Mouse (Mus musculus): ENCODE measurements around the gene Ipo11.
A peak's percentile ranks its signal among the peaks of the same experiment; 100 is the strongest.
"Not testable (repeated sequence)": the region's sequence is repeated elsewhere in the genome, so short reads cannot be mapped to it uniquely, and the experiment has no call there.

Gene Ipo11

DNA sequence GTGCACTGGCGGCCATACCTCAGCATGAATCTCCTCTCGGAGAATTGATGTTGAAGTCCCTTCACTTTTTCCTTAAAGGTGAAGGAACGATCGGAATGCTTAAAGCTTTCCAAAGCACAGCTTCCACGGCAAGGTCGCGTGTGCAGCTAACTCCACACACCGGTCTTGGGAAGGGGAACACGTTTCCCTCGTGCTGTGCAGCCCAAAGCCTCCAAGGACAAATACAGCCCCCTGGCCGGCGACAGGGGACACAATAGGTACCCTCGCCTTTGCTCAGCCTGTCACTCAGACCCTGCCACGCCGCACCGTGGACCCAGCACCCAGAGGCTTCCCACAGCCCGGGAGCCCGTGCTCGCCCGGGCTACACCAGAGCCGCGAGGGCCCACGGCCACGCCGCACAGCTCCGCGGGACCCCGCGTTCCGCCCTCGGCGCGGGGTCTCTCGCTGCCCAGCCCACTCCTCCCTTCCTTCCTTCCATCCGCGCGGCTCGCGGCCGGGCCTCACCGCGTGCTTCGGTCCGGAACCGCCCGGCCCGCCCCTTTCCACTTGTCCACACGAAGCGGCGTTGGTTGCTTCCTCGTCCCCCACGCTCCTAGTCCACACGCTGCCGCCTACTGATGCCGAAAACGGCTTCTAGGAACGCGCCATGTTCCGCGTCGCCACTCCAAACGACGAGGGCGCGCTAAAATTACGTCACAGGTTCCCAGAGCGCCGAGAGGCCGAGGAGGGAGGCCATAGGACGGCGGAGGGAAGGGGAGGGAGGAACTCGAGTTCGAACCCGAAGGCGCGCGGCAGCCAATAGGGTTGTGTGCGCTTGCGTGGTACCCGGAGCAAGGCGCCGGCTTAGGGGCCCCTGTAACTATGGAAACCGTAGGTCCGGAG lies at the start of gene Ipo11:
Ipo11 (minus strand) TSS at position 703 of the 882 bp plus-strand sequence.
- peak; percentile 89 for DNase-seq (ENCODE audit: low spot score)

DNA sequence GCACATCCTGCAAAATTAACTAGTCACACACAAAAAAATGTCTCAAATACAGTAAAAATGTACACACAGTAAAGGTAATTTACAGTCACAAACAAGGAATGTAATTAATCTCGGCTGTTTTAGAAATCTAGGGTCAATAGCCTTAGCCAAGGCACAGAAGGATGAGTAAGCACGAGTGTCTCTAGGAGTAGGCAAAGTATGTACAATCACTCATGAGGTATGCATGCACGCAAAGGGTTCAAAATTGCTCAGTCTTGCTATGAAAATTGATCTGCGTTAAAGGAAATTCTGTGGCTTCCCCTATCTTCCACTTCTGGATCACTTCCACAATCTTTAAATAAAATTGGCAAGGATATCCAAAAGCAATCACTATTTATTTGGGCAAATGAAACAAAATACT lies 24.7 kb upstream of the Ipo11 start:
- no peak for DNase-seq (ENCODE audit: low spot score)

DNA sequence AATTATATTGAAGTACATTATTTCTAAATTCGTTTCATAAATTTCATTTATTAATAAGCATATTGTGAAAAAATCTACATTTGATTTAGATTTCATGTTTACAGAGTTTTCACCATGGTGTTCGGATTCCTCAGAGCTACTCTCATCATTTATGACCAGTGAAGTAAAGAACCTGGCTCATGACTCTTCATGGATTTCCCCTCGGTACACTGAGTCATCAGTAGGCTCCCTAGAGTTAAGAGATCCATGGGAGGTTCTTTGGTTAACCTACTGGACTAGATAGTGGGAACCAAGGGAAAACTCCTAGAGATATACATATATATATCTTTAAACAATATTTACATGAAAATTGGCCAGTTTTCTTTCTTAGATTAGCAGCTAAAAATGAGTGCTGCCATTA lies 23.8 kb upstream of the Ipo11 start:
- no peak for DNase-seq (ENCODE audit: low spot score)

DNA sequence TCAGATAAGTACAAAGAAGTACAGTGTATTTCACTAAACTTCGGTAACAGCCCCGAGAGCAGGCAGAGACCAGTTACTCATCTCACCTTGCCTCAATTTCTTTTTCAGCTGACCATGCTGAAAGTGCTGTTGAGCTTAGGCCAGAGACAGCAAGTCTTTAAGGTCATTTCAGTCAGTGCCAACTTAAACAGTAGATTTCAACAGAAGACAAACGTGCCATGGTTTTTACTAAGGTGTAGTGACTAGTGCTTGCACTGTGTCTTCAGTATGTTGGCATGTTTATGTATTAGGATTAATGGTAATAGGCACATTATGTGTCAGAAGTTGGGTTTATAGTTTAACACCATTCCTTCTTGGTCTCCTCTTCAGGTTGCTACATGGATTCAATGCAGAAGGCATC lies 21.5 kb upstream of the Ipo11 start:
- DNase-seq (ENCODE audit: low spot score), result no peak

DNA sequence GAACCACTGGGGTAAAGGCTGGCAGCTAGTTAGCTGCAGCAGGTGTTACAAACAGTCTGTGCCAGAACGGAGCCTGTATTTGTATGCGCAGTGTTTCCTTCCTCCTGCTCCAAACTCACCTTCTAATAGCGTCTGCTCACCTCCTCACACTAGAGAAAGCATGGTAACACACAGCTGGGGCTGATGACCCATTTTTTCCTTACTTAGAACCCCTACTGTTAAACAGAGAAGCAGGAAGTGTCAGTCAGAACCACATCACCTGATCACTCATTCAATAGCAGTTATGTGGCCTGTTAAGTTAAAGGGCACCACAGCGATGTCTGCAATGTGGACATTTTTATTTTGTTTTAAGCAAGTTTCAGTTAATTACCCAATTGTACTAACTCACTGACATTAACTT lies 20.8 kb upstream of the Ipo11 start:
- DNase-seq (ENCODE audit: low spot score), result no peak

DNA sequence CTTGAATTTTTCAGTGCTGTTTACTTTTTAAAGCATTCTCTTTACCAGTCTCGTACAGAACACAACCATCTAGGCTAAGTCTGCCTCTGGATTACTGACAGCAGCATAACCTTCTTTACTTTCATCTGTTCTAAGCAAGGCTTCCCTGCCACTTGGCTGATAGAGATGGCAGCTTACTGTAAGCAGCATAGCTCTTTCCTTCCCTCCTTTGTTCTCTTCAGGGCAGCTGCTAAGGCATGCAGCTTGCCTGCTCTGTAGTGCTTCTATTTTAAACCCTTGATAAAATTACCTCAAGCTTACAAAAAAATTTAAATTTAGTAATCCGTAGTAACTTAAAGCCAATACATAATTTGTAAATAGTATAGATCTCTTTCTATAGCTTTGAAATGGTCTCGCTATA lies 18.1 kb upstream of the Ipo11 start:
- DNase-seq (ENCODE audit: low spot score), result no peak

DNA sequence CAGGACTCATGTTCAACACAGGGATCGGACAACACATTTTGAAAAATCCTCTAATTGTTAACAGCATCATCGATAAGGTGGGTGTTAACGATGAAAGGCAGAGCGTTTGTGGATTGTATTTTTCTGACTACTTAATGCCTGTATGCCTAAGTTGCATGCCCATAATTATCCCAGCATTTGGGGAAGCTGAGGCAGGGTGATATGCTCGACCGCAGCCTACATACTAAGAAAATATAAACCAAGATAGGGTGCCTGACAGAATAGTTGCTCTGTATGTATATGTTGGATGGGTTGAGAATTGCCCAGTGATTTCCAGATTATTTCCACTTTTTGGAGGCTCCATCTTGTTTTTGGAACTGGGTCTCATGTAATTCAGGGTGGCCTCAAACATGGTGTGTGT lies 10.8 kb upstream of the Ipo11 start:
- no peak for DNase-seq (ENCODE audit: low spot score)

DNA sequence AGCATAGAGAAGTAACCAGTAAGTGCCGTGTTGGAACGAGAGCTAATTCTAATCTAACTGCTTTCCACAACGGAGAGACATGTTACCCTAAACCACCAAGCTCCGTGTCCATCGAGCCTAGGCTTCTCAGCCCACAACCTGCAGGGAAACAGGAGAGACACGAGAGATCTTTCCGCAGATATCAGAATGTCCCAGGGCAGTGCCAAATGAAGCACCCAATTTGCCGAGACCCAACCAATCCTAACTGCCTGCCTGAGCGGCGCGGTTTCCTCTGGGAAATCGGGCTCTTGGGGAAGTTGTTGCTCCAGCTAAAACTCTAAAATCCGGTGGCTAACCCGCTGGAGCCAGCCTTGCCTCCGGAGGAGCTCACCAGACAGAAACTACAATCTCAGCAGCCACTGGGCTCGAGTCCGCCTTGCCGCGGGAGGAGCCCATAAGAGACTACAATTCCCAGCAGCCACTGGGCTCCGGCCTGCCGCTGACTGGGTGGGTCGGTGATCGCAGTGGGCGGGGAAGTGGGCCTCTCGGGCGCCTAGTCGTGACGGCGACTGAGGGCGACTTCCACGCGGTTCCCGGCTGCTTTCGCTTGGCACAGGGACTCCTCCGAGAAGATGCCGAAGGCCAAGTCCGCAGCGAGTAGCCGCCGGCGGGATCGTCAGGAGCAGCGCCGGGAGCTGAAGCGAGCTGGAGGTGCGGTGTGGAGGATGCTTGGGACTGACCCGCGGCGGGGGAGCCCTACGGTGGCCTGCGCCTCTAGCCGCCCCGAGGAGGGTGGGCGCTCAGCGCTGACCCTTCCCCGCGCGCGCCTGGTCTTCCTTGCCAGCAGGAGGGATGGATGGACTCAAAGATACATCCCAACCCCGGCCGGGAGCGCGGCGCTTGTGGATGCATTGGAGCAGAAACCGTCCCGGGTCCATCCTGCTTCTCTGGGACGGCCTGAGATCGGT lies 10.1 kb upstream of the Ipo11 start, which contains the start of gene Dimt1:
Dimt1 (plus strand) TSS at position 534 of the 947 bp plus-strand sequence.
- DNase-seq (ENCODE audit: low spot score), result peak; percentile 97

DNA sequence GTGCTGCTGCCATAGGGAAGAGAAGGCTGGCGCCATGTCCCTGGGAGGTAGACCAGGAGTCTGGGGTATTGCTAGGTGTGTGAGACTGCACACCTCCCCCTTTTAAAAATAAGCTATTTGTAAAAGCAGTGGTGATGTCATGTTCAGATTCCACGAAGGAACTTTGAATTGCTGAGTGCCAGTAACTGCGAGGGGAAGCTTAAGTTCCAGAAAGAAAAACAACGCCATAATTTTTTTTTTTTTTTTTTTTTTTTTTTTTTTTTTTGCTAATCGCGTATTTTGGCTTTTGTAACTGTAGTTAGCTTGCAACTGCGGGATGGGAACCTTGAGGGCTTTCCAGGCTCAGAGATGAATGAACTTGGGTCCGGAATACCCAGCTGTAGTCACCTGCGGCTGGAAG lies 8.8 kb upstream of the Ipo11 start:
- no peak for DNase-seq (ENCODE audit: low spot score)

DNA sequence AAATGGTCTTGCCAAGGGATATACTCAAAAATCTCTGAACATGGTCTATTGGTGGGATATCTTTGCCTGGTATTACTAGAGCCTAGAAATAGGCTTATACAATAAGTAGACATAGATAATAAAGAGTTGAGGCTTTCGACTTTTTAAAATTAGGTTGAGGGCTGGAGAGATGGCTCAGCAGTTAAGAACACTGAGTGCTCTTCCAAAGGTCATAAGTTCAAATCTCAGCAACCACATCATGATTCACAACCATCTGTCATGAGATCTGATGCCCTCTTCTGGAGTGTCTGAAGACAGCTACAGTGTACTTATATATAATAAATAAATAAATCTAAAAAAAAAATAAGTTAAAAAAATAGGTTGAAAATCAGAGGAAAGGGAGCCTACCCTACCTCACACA lies 6.0 kb upstream of the Ipo11 start:
- no peak for DNase-seq (ENCODE audit: low spot score)

DNA sequence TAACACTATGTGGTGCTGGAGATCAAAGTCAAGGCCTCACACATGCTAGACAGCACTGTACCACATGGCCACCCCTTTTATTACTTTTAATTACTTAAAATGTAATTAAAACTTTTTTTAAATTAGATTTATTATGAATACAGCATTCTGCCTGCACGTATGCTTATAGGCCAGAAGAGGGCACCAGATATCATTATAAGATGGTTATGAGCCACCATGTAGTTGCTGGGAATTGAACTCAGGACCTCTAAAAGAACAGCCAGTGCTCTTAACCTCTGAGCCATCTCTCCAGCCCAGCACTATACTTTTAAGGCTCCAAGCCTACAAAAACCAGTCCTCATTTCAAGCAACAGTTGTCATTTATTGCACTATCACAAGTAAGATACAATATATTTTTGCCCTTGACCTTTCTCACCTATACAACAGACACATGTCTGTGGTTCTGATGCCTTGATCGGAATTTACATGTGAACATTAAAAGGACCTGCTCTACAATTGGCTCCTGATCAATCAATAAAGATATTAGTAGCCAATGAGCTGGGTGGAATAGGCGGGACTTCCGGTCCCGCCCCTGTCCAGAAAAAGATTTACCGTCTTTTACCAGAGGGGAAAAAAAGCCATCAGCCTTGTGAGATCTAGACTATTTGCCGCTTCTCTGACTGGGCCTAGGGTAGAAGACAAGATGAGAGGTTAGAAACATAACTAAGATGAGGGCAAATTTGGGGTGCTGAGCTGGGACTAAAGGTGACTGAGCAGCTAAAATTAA lies 4.6 kb upstream of the Ipo11 start:
- peak; percentile 7 for DNase-seq (ENCODE audit: low spot score)

DNA sequence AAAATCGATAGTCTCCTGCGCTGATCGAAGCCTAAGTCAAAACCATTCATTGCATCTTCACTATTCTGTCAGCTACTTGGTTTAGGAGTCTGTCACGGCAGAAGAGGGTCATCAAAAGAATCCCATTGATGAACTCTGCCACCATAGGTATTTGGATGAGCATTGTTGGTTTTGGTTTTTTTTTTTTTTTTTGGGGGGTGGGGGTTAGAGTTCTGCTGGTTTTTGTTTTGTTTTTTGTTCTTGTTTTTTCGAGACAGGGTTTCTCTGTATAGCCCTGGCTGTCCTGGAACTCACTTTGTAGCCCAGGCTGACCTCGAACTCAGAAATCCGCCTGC lies 347 bp upstream of the Ipo11 start:
- DNase-seq (ENCODE audit: low spot score), result no peak

DNA sequence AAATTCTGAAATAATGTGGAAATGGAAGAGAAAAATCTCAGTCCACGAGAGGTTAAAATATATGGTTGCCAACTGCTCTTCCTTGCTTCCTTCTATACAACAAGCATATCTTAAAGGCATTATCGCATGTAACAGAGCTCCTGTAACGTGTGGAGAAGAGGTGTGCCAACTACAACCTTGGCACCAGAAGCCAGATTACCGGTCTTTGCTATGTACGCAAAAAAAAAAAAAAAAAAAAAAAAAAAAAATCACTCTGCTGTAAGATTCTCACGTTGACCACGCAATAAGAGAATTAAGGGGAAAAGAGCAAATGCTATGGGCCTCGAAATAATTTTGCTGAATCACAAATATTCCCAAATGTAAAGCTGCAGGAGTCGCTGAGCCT lies 895 bp downstream of the Ipo11 start:
- no peak for DNase-seq (ENCODE audit: low spot score)

DNA sequence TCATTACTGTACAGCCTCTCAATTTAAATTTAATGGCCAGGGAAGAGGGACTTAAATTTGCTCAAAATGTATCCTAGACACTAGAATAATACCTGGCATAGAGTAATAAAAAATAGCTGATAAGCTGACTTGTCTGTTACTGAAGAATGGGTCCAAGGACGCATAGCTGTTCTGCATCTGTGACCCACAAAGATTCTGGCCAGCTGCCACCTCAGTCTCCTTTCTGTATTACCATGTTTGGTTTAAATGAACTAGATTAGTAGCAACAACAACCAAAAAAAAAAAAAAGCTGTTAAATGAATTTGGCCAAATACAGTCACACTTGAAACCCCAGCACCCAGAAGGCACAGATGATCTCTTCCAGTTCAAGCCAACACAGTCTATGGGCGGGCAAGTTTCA lies 7.6 kb downstream of the Ipo11 start:
- DNase-seq (ENCODE audit: low spot score), result peak; percentile 3

DNA sequence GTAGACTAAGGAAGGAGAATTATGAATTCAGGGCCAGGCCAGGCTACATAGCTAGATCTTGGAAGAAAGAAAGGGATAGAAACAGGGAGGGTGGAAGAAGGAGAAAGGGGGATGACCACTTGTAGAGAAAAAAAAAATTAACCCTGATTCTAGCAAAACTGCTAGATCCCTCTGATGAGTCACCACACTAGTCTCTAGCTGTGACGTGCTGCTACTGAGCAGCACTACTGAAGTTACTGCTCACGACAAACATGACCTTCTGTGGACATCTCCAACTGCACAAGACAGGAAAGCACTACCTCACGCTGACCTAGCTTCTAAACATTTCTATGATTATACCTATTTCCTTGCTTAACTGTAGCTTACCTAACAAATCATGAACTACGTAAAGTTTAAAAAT lies 8.5 kb downstream of the Ipo11 start:
- no peak for DNase-seq (ENCODE audit: low spot score)

DNA sequence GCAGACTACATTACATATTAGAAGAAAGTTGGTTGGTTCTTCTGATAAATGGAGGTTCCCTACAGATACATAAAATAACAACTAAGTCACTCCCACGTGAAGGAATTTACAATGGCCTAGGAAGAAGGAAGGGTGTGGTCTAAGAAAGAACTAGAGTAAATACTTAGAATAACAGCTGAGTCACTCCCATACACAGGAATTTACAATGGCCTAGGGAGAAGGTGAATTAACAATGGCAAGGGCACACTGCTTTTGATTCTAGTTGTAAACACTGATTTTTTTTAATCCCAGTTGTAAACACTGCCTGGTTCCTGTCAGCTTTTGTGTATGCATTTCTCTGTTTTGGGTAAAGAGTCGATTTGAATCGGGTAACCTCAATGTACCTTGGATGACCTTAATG lies 10.8 kb downstream of the Ipo11 start:
- not testable (repeated sequence) for DNase-seq (ENCODE audit: low spot score)

DNA sequence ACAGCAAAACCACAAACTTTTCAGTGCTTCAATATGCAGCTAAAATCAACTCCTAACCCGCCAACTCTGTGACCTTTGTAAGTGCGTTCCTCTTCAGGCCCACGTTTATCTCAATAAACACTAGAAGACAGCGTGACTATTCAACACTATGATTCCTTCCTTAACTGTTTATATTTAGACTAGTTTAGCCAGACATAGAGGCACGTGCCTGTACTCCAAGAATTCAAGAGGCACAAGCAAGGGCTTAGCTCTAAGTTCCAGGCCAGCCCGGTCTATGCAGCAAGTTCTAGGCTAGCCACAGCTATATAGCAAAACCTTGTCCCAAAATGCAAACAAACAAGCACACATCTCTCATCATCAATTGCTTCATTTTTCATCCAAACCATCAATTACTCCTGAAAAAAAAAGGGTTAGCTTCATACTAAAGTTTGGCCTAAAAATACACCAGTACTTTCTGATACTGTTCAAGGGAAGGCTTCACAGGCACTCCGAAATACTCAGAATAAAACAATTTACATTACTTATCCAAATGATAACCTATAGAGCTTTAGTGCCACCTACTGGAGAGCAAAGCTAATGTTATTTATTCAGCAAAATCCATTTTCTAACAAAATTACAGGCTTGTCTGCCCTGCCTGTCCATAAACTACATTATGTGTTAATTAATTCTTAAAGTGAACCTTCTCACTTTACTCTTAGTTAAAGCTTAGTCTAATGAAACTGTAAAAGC lies 18.3 kb downstream of the Ipo11 start:
- DNase-seq (ENCODE audit: low spot score), result peak; percentile 31

DNA sequence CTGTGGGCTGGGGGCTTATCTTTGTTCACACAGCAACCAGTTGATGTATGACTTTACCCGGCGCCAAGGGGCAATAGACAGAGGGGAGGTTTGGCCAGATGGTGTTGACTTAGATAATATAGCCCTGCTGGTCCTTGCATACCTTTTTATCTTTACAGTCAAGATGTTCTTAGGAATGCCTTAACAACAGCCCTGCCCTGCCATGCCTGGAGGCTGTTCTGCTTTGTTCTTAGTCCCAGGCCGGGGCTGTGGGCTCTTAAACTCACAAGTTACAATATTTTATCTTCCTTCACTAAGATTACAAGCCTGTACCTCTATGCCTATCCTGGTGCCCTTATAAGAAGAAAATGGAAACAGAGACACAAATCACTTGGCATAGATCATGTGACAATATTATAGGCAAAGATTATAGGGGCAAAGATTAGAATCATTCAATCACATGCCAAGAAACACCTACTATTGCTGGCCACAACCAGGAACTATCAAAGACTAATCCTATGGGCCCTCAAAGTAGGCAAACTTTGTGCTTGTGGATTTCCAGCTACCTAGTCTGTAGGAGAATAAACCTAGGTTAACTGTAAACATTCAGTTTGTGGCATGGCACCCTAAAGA lies 23.5 kb downstream of the Ipo11 start:
- DNase-seq (ENCODE audit: low spot score), result no peak

DNA sequence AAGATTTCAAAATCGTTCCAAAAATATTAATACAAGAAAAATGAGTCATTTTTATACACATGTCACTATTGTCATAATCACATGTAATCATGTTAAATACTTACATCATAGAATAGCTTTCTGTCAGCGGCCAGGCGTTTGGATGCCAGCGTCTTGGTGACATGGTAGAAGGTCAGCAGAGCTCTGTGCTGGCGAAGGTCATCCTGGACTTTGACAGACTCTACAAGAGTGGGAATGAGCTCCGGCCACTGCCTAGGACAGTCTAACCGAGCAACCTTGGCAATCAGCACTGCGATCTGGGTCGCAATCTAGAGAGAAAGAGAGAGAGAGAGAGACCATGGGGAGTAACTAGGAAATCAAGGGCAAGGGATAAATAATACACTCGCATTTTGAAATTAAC lies 26.7 kb downstream of the Ipo11 start:
- no peak for DNase-seq (ENCODE audit: low spot score)

DNA sequence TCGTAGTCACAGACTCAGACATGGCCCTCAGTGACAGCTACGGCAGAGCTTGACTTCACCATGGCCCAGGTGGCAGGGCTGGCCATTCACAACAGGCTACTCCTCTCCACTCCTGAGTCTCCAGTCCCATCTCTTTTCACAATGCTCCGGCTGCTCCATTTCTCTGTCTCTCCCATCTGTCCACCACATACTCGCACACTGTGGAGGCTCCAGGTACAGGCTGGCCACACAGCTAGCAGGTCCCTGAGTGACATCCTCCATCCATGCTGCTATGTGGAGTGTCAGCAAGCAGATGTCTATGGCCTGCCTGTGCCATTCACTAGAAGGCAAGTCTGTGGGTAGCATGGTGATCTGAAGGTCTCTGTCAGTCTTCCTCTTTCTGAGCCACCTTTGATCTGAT lies 29.5 kb downstream of the Ipo11 start:
- DNase-seq (ENCODE audit: low spot score), result no peak

DNA sequence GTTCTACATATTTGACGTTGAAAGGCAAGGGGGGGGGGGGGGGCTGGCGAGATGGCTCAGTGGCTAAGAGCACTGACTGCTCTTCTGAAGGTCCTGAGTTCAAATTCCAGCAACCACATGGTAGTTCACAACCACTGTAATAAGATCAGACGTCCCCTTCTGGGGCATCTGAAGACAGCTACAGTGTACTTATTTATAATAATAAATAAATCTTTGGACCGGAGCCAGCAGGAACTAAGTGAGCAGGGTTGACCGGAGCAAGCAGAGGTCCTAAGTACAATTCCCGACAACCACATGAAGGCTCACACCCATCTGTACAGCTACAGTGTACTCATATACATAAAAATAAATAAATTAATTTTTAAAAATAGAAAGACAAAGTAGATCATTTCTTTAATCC lies 31.6 kb downstream of the Ipo11 start:
- not testable (repeated sequence) for DNase-seq (ENCODE audit: low spot score)
